Mouse (Mus musculus): Measurements from ENCODE around the gene Ern1.

DNA sequence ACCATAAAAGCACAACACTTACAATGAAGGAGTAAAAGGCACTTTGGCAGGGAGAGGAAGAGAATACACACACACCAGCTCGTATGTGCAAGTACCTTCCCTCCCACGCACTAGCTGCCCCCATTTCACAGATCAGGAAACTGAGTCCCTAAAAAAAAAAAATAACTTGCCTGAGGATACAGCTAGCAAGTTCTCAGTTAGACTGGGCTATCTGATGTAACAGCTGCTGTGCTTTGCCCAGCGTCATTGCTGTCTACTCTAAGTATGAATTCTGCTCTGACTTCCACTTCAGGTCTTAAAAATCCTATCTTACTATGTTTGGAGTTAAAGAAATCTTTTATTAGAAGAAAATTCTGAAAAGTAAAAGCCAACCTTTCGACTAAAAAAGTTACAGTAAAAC, 2.0 kb downstream of the Ern1 start:
- TF ChIP-seq CTCF (IDR thresholded peaks at IDR 0.05; ENCODE audit: borderline replicate concordance, control insufficient read depth, extremely low read depth, insufficient read depth, low read length, poor library complexity) (no peak), POLR2A (IDR thresholded peaks at IDR 0.05; ENCODE audit: control insufficient read depth, extremely low read depth, insufficient read depth, low read length, poor library complexity) (no peak)

Measured in thymus, adult 2 months (tissue).